In genomic region chr16:26163401-26163800, GRCm38 (mm10) we compare ENCODE assay signal across 19 mouse cellular contexts. TPM values are rescaled to one million over a fixed set of nuclear protein-coding genes. Genes with fewer than 3 reads are reported as not detected.
DNase-seq lines count a peak whose midpoint lies in the region; ATAC-seq and TF ChIP-seq lines count a peak whose summit lies in the region.
"Had no signal": no experiment of that assay in that cellular context is flagged by ENCODE, and none has a peak within 500 bp of the region (broad histone marks: within the 10 kb centered on the region; RNA-seq: fewer than 3 reads in every experiment).

No protein-coding gene starts in this region.

- no peaks in the 10 kb centered on the region for H3K27me3 ChIP-seq in heart, postnatal 0 days (ENCODE audit: control insufficient read depth, insufficient read depth, low read length)
- H3K27me3 ChIP-seq in forebrain, embryonic 15.5 days: no peaks in the 10 kb centered on the region
- H3K27me3 ChIP-seq: embryonic facial prominence, embryonic 13.5 days; hindbrain, embryonic 13.5 days; lung, embryonic 15.5 days; neural tube, embryonic 15.5 days; Patski had no signal

- peak overlapping the region; percentile 38; the same call in 1 of the 2 replicates for H3K27ac ChIP-seq in heart, postnatal 0 days (ENCODE audit: low read depth)
- no peak overlapping the region for H3K27ac ChIP-seq in forebrain, embryonic 15.5 days (replicated peaks)
- H3K27ac ChIP-seq: embryonic facial prominence, embryonic 13.5 days; heart, adult 2 months; hindbrain, embryonic 13.5 days; left cerebral cortex, adult 2 months; lung, embryonic 15.5 days; neural tube, embryonic 15.5 days had no signal

- TF ChIP-seq POLR2A in brain, embryonic 14.5 days (IDR thresholded peaks at IDR 0.05; ENCODE audit: borderline replicate concordance, extremely low read depth, insufficient read depth, insufficient read length, poor library complexity, severe bottlenecking): no peak

- no peaks in the 10 kb centered on the region for H3K9me3 ChIP-seq in heart, postnatal 0 days (replicated peaks; ENCODE audit: control insufficient read depth, low read length)
- no peaks in the 10 kb centered on the region for H3K9me3 ChIP-seq in forebrain, embryonic 15.5 days
- H3K9me3 ChIP-seq: embryonic facial prominence, embryonic 13.5 days; hindbrain, embryonic 13.5 days; lung, embryonic 15.5 days; neural tube, embryonic 15.5 days had no signal

- H3K4me2 ChIP-seq in heart, postnatal 0 days (ENCODE audit: low read depth, low read length): no peak overlapping the region
- H3K4me2 ChIP-seq in forebrain, embryonic 15.5 days (replicated peaks): no peak overlapping the region
- H3K4me2 ChIP-seq: embryonic facial prominence, embryonic 13.5 days; hindbrain, embryonic 13.5 days; liver, embryonic 11.5 days; lung, embryonic 15.5 days; neural tube, embryonic 15.5 days had no signal

- no peak overlapping the region for H3K9ac ChIP-seq in heart, postnatal 0 days (replicated peaks; ENCODE audit: low read depth, low read length)
- H3K9ac ChIP-seq in forebrain, embryonic 15.5 days (replicated peaks): no peak overlapping the region
- H3K9ac ChIP-seq: embryonic facial prominence, embryonic 13.5 days; hindbrain, embryonic 13.5 days; lung, embryonic 15.5 days; neural tube, embryonic 15.5 days had no signal

- H3K36me3 ChIP-seq in heart, postnatal 0 days (replicated peaks; ENCODE audit: control insufficient read depth, insufficient read depth, low read length): no peaks in the 10 kb centered on the region
- no peaks in the 10 kb centered on the region for H3K36me3 ChIP-seq in forebrain, embryonic 15.5 days
- H3K36me3 ChIP-seq: embryonic facial prominence, embryonic 13.5 days; hindbrain, embryonic 13.5 days; lung, embryonic 15.5 days; neural tube, embryonic 15.5 days had no signal

- TF ChIP-seq EP300 in heart, postnatal 0 days (IDR thresholded peaks at IDR 0.05; ENCODE audit: low read depth): 0 out of 2 replicates have a peak, but pooled peaks have one; percentile 15

- H3K4me3 ChIP-seq in heart, postnatal 0 days (ENCODE audit: low read depth, low read length): no peak overlapping the region
- H3K4me3 ChIP-seq in forebrain, embryonic 15.5 days: no peak overlapping the region
- H3K4me3 ChIP-seq: embryonic facial prominence, embryonic 13.5 days; heart, adult 2 months; hindbrain, embryonic 13.5 days; left cerebral cortex, adult 2 months; lung, embryonic 15.5 days; neural tube, embryonic 15.5 days had no signal

- 20% methylated on average over 2 of the region's 2 CpGs for WGBS in heart, postnatal 0 days
- 70% methylated on average over 2 of the region's 2 CpGs for WGBS in forebrain, embryonic 15.5 days

- DNase-seq in Muller cell, postnatal 12 days (ENCODE audit: inconsistent ontology term): peak; percentile 85
- DNase-seq in brain, embryonic 14.5 days (ENCODE audit: low read depth): peak; percentile 34
- DNase-seq in heart, postnatal 0 days (ENCODE audit: low spot score): peak; percentile 35
- DNase-seq in lung, postnatal 25 days (ENCODE audit: low spot score): peak; percentile 41
- no peak for DNase-seq in layer of hippocampus, postnatal 25 days (ENCODE audit: extremely low spot score in 1 of 2, low spot score in 1 of 2)
- no peak for DNase-seq in layer of hippocampus, adult 11-12 months (ENCODE audit: low spot score)
- DNase-seq: adrenal gland, adult 8-10 months; cerebellum, postnatal 10 days had no signal

- 0 out of 2 replicates have a peak, but pooled peaks cover 7% of the 10 kb centered on the region for H3K4me1 ChIP-seq in heart, postnatal 0 days (ENCODE audit: control insufficient read depth, insufficient read depth)
- no peaks in the 10 kb centered on the region for H3K4me1 ChIP-seq in forebrain, embryonic 15.5 days
- H3K4me1 ChIP-seq: hindbrain, embryonic 13.5 days; lung, embryonic 15.5 days; neural tube, embryonic 15.5 days had no signal

- no peak for TF ChIP-seq CTCF in brain, embryonic 14.5 days (IDR thresholded peaks at IDR 0.05; ENCODE audit: borderline replicate concordance, extremely low read depth, insufficient read depth, insufficient read length)
- no peak for TF ChIP-seq CTCF in heart, postnatal 0 days (IDR thresholded peaks at IDR 0.05; ENCODE audit: low read depth)

- peak; percentile 55; the same call in 1 of the 2 replicates for ATAC-seq in heart, postnatal 0 days (ENCODE audit: insufficient read depth, low read depth)
- no peak for ATAC-seq in forebrain, embryonic 15.5 days (replicated peaks)
- ATAC-seq: forebrain, embryonic 16.5 days; midbrain, embryonic 16.5 days had no signal

RNA-seq across cellular contexts. Expression of gene P3h2, which starts 57.8 kb away (rescaled TPM):
- polyA plus RNA-seq in brain, embryonic 14.5 days (2012; rRNA removed): 0.87 and 1.5 TPM in 2 replicates
- total RNA-seq in heart, postnatal 0 days (2014; rRNA removed; ENCODE audit: low replicate concordance): 5.6 and 8.3 TPM in 2 replicates
- polyA plus RNA-seq in heart, postnatal 0 days (2015; fragmentation: Nextera tagmentation; extraction: Ambion mirVana): 0.74 and 0.93 TPM in 2 replicates
- total RNA-seq in layer of hippocampus, postnatal 25 days (2021): 1 to 10 TPM; 2.8 to 3.8 TPM
- 0.22 and 0.32 TPM in 2 replicates for polyA plus RNA-seq in forebrain, embryonic 15.5 days (2015; fragmentation: Nextera tagmentation; extraction: Ambion mirVana)

Comparison
In these comparisons a context has a peak if more than half of its experiments do, and no peak if none do; other contexts are left out.
1. DNase-seq: peak in Muller cell, postnatal 12 days (single experiment), brain, embryonic 14.5 days (single experiment), heart, postnatal 0 days (single experiment) and lung, postnatal 25 days (single experiment); none in layer of hippocampus, postnatal 25 days (0 of 2) and layer of hippocampus, adult 11-12 months (single experiment).